15 mouse cellular contexts compared by ENCODE assay signal in the genomic region with DNA sequence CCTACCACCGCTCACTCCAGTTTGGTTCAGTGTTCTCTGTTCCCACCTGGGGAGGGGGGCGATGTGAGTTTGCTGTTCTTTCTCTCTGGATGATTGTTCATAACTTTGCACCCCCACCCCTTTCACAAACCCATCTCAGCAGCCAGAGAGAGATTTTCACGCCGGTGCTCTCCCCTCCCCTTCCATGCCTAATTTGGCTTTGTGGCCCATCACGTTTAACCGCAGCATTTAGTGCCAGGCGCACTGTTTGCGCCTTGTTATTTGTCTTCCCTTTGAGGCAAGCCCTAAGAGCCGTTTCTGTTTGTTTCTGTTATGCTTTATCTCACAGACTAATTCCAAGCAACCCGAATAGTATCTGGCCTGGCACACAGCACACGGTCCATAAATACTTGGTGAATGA.
DNase-seq lines count a peak whose midpoint lies in the region; ATAC-seq lines count a peak whose summit lies in the region.
"Had no signal": no experiment of that assay in that cellular context is flagged by ENCODE, and none has a peak within 500 bp of the region (broad histone marks: within the 10 kb centered on the region; RNA-seq: fewer than 3 reads in every experiment).

No protein-coding gene starts in this region.

- H3K27me3 ChIP-seq in heart, embryonic 10.5 days (ENCODE audit: insufficient read depth, poor library complexity, severe bottlenecking): 0 out of 2 replicates have a peak, but pooled peaks cover 3% of the 10 kb centered on the region
- no peaks in the 10 kb centered on the region for H3K27me3 ChIP-seq in midbrain, embryonic 14.5 days (ENCODE audit: control insufficient read depth, insufficient read depth, low read length)
- H3K27me3 ChIP-seq in midbrain, embryonic 15.5 days (replicated peaks): no peaks in the 10 kb centered on the region
- no peaks in the 10 kb centered on the region; the same call in 1 of the 2 replicates for H3K27me3 ChIP-seq in limb, embryonic 10.5 days (ENCODE audit: low read depth, poor library complexity, severe bottlenecking)
- no peaks in the 10 kb centered on the region for H3K27me3 ChIP-seq in stomach, embryonic 16.5 days (ENCODE audit: control insufficient read depth, insufficient read depth, low read length)
- H3K27me3 ChIP-seq: hindbrain, embryonic 15.5 days; midbrain, embryonic 12.5 days had no signal

- H3K36me3 ChIP-seq in heart, embryonic 10.5 days: no peaks in the 10 kb centered on the region
- H3K36me3 ChIP-seq in midbrain, embryonic 14.5 days (ENCODE audit: control insufficient read depth, insufficient read depth, low read length): no peaks in the 10 kb centered on the region
- no peaks in the 10 kb centered on the region for H3K36me3 ChIP-seq in midbrain, embryonic 15.5 days (replicated peaks)
- H3K36me3 ChIP-seq in limb, embryonic 10.5 days: no peaks in the 10 kb centered on the region
- H3K36me3 ChIP-seq in stomach, embryonic 16.5 days (ENCODE audit: control insufficient read depth, insufficient read depth, low read length): no peaks in the 10 kb centered on the region
- H3K36me3 ChIP-seq: hindbrain, embryonic 15.5 days; midbrain, embryonic 12.5 days had no signal

- ATAC-seq in midbrain, embryonic 14.5 days (ENCODE audit: low FRiP score, low TSS enrichment): no peak
- no peak for ATAC-seq in midbrain, embryonic 15.5 days (replicated peaks)
- no peak for ATAC-seq in stomach, embryonic 16.5 days (ENCODE audit: insufficient read depth, low FRiP score)

- peaks cover 3% of the 10 kb centered on the region; the same call in 1 of the 2 replicates for H3K4me1 ChIP-seq in heart, embryonic 10.5 days
- H3K4me1 ChIP-seq in midbrain, embryonic 14.5 days (ENCODE audit: control insufficient read depth, insufficient read depth, low read length): peaks cover 3% of the 10 kb centered on the region; the same call in 1 of the 2 replicates
- H3K4me1 ChIP-seq in midbrain, embryonic 15.5 days: peaks cover 8% of the 10 kb centered on the region; the same call in 1 of the 2 replicates
- peaks cover 50% of the 10 kb centered on the region for H3K4me1 ChIP-seq in limb, embryonic 10.5 days
- H3K4me1 ChIP-seq in stomach, embryonic 16.5 days (ENCODE audit: control insufficient read depth, insufficient read depth, low read length): peaks cover 6% of the 10 kb centered on the region
- H3K4me1 ChIP-seq: midbrain, embryonic 12.5 days had no signal

- DNase-seq in heart, embryonic 10.5 days (ENCODE audit: low spot score): peak; percentile 35
- no peak for DNase-seq in heart, postnatal 4 days
- DNase-seq in midbrain, embryonic 14.5 days: peak; percentile 27
- DNase-seq in limb, embryonic 10.5 days (ENCODE audit: low spot score): no peak
- DNase-seq in gastrocnemius, adult 18-20 months (ENCODE audit: low spot score): no peak
- no peak for DNase-seq in frontal cortex, adult 2 months (ENCODE audit: extremely low spot score in 1 of 2, low spot score in 1 of 2)
- DNase-seq: adrenal gland, postnatal 25 days; cerebellum, postnatal 14 days; right cerebral cortex, postnatal 14 days; thymus, postnatal 25 days had no signal

- WGBS in heart, embryonic 10.5 days: 57% methylated on average over 11 of the region's 11 CpGs
- 38% methylated on average over 11 of the region's 11 CpGs for WGBS in midbrain, embryonic 14.5 days
- 28% methylated on average over 11 of the region's 11 CpGs for WGBS in midbrain, embryonic 15.5 days
- WGBS in limb, embryonic 10.5 days: 56% methylated on average over 11 of the region's 11 CpGs
- 30% methylated on average over 11 of the region's 11 CpGs for WGBS in stomach, embryonic 16.5 days

- H3K27ac ChIP-seq in heart, embryonic 10.5 days: no peak overlapping the region
- H3K27ac ChIP-seq in midbrain, embryonic 14.5 days (replicated peaks; ENCODE audit: low read depth, low read length): no peak overlapping the region
- no peak overlapping the region for H3K27ac ChIP-seq in midbrain, embryonic 15.5 days
- H3K27ac ChIP-seq in limb, embryonic 10.5 days: 0 out of 2 replicates have a peak overlapping the region, but pooled peaks have one; percentile 34
- H3K27ac ChIP-seq in stomach, embryonic 16.5 days (ENCODE audit: low read length): no peak overlapping the region
- H3K27ac ChIP-seq: hindbrain, embryonic 15.5 days; midbrain, embryonic 12.5 days had no signal

- H3K4me2 ChIP-seq in midbrain, embryonic 14.5 days (ENCODE audit: low read length): no peak overlapping the region
- no peak overlapping the region for H3K4me2 ChIP-seq in midbrain, embryonic 15.5 days
- H3K4me2 ChIP-seq in stomach, embryonic 16.5 days (ENCODE audit: low read depth, low read length): peak overlapping the region; percentile 17; the same call in 1 of the 2 replicates
- H3K4me2 ChIP-seq: heart, embryonic 11.5 days; hindbrain, embryonic 15.5 days; midbrain, embryonic 12.5 days had no signal

- no peaks in the 10 kb centered on the region for H3K9me3 ChIP-seq in heart, embryonic 10.5 days
- H3K9me3 ChIP-seq in midbrain, embryonic 14.5 days (ENCODE audit: control insufficient read depth, low read length): no peaks in the 10 kb centered on the region
- H3K9me3 ChIP-seq in midbrain, embryonic 15.5 days: no peaks in the 10 kb centered on the region
- H3K9me3 ChIP-seq in limb, embryonic 10.5 days (replicated peaks): no peaks in the 10 kb centered on the region
- no peaks in the 10 kb centered on the region for H3K9me3 ChIP-seq in stomach, embryonic 16.5 days (replicated peaks; ENCODE audit: control insufficient read depth, low read length)
- H3K9me3 ChIP-seq: hindbrain, embryonic 15.5 days; midbrain, embryonic 12.5 days had no signal

- no peak overlapping the region for H3K9ac ChIP-seq in midbrain, embryonic 14.5 days (replicated peaks; ENCODE audit: low read length)
- H3K9ac ChIP-seq in midbrain, embryonic 15.5 days: no peak overlapping the region
- no peak overlapping the region for H3K9ac ChIP-seq in stomach, embryonic 16.5 days (ENCODE audit: low read length)
- H3K9ac ChIP-seq: hindbrain, embryonic 15.5 days; midbrain, embryonic 12.5 days had no signal

- no peak overlapping the region for H3K4me3 ChIP-seq in heart, embryonic 10.5 days
- H3K4me3 ChIP-seq in midbrain, embryonic 14.5 days (replicated peaks; ENCODE audit: low read depth, low read length): no peak overlapping the region
- no peak overlapping the region for H3K4me3 ChIP-seq in midbrain, embryonic 15.5 days
- H3K4me3 ChIP-seq in limb, embryonic 10.5 days: no peak overlapping the region
- no peak overlapping the region for H3K4me3 ChIP-seq in stomach, embryonic 16.5 days (replicated peaks; ENCODE audit: low read length)
- H3K4me3 ChIP-seq: hindbrain, embryonic 15.5 days; midbrain, embryonic 12.5 days had no signal

Comparison
In these comparisons a context has a peak if more than half of its experiments do, and no peak if none do; other contexts are left out.
1. DNase-seq: peak in heart, embryonic 10.5 days (single experiment) and midbrain, embryonic 14.5 days (single experiment); none in heart, postnatal 4 days (single experiment), limb, embryonic 10.5 days (single experiment), gastrocnemius, adult 18-20 months (single experiment) and frontal cortex, adult 2 months (0 of 2).